Mouse (Mus musculus) cerebellum, adult 2 months (tissue): Measurements from ENCODE around the gene Smc4. TPM values are rescaled to one million over a fixed set of nuclear protein-coding genes. Genes with fewer than 3 reads are reported as not detected.

Experiments
- DNase-seq, 2 experiments: peaks; one replicate each; pipeline ENCODE4 v3.0.0; 2021
- H3K27ac ChIP-seq: fragments of 200-500 bp; 2 replicates; pipeline ENCODE4 v1.5.1; 2012; ENCODE audit warnings: low read length, control low read depth, inconsistent platforms; ENCODE audit not compliant: insufficient read depth
- H3K27me3 ChIP-seq: fragments of 200-500 bp; 2 replicates; pipeline ENCODE4 v1.6.1; 2012; ENCODE audit warnings: inconsistent platforms, mild to moderate bottlenecking, low read length, moderate library complexity; ENCODE audit not compliant: control insufficient read depth, insufficient read depth
- H3K4me1 ChIP-seq: fragments of 200-500 bp; 2 replicates; pipeline ENCODE4 v1.6.1; 2011; ENCODE audit warnings: low read length; ENCODE audit not compliant: control insufficient read depth, insufficient read depth
- H3K4me3 ChIP-seq: fragments of 200-500 bp; replicated peaks from 2 replicates; pipeline ENCODE3; 2011; ENCODE audit warnings: mild to moderate bottlenecking, low read depth, low read length, control low read depth; ENCODE audit not compliant: insufficient read depth
- CTCF ChIP-seq: fragments of 200-500 bp; IDR thresholded peaks from 2 replicates; pipeline ENCODE4 v1.5.1; 2011; ENCODE audit warnings: low read depth, mild to moderate bottlenecking, control low read depth, low read length, moderate library complexity, borderline replicate concordance; ENCODE audit not compliant: insufficient read depth
- POLR2A ChIP-seq: fragments of 200-500 bp; IDR thresholded peaks from 2 replicates; pipeline ENCODE4 v1.6.1; 2011; ENCODE audit warnings: low read length, control low read depth, borderline replicate concordance; ENCODE audit not compliant: insufficient read depth
- WGBS: fragments of 180-500 bp; shearing (Covaris S2); methylation state at CpG from one replicate; pipeline ENCODE4 v1.1.7; 2018; 5-methylcytosine and 5-hydroxymethylcytosine counted together
- polyA plus RNA-seq: library from polyadenylated mRNA; depleted of rRNA; stranded (reverse); fragments of >200 nt; gene quantifications from 2 replicates; pipeline ENCODE4 v1.2.3, GENCODE M21; 2012; rRNA removed

The Smc4 gene
- polyA plus RNA-seq: 4.5 and 4.8 TPM in 2 replicates

DNA sequence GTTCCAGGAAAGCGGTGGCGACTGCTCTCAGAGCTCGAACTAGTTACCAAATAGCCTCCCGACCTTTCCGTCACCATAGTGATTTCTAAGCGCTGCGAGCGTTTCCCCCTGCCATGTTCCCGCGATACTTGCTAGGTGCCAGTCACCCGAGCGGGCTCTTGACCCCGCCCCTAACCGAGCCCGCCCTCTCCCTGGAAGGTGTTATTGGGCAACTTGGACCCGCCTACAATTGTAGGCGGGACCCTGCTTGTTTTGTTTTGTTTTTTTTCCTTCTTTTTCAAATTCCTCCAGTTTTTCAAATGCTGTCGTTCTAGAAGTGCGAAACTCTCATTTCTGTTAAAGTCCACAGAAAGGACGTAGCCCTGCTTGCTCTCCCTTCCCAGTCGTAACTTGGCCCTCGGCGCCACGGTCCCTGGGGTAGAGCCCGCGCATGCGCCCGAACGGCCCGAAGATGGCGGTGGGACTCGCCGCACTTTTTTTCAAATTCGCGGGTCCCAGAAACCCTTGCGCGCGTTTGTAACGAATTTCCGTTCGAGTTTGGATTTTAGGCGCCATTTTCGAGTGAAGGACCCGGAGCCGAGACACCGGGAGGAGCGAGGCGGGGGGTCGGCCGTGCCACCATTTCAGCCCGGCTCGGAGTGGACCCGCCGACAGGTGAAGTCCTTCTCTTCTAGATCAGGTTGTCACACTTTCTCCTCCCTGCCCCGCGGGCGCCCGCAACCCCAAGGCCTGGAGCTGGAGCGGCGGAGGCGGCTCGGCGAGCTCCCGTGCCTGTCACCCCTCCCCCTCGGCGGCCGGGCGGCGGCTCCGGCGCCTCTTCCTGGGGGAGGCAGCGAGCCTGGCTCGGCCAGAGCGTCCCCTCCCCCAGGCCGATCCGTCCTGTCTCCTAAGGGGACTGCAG, at the start of gene Smc4, which contains the start of gene Ift80:
Gene Smc4, plus strand, starts transcription at position 302 of the 901 bp plus-strand sequence.
Gene Ift80, minus strand, starts transcription at position 134 of the 901 bp plus-strand sequence.
- under 1% methylated on average over 75 of the region's 76 CpGs for WGBS
- no peaks in the 10 kb centered on the region for H3K4me1 ChIP-seq
- DNase-seq: peak; percentile 94 to 95
- peak within 1 kb of the TSS; percentile 84 for H3K4me3 ChIP-seq
- peak within 1 kb of the TSS; percentile 30; the same call in 1 of the 2 replicates for H3K27ac ChIP-seq
- TF ChIP-seq CTCF (no peak), POLR2A (peak; percentile 43; the same call in 1 of the 2 replicates)
- no peaks in the 10 kb centered on the region for H3K27me3 ChIP-seq

DNA sequence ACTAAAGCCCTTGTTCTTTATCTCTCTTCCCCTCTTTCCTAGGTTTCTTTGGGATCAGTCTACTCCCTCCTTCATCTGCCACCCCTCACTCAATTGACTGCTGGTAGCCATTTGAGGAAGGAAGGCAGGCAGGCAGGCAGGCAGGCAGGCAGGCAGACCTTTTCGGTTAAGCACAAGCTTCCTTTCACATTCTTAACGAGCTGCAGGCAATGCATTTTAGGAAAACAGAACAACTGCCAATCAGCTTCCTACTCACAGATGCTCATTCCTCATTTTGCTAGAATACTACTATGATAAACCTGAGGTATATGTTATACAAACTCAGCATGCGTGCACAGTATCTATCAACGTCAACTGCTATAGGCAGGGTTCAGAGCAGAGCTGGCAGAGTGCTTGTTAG, 48.1 kb upstream of the Smc4 start:
- no peak for TF ChIP-seq POLR2A
- no peak for DNase-seq
- Histone ChIP-seq H3K4me3 (no peak overlapping the region), H3K27ac (no peak overlapping the region), H3K27me3 (no peaks in the 10 kb centered on the region), H3K4me1 (no peaks in the 10 kb centered on the region)
- 75% methylated on average over 4 of the region's 4 CpGs for WGBS

- DNase-seq: no peak
- H3K4me1 ChIP-seq: no peaks in the 10 kb centered on the region
- H3K27me3 ChIP-seq: no peaks in the 10 kb centered on the region
- 87% methylated on average over 3 of the region's 3 CpGs for WGBS
- TF ChIP-seq CTCF (no peak), POLR2A (no peak)
- no peak overlapping the region for H3K4me3 ChIP-seq
- H3K27ac ChIP-seq: no peak overlapping the region
Measured at GRCm38 (mm10) chr3:68957413-68957812, 47.1 kb upstream of the Smc4 start.

DNA sequence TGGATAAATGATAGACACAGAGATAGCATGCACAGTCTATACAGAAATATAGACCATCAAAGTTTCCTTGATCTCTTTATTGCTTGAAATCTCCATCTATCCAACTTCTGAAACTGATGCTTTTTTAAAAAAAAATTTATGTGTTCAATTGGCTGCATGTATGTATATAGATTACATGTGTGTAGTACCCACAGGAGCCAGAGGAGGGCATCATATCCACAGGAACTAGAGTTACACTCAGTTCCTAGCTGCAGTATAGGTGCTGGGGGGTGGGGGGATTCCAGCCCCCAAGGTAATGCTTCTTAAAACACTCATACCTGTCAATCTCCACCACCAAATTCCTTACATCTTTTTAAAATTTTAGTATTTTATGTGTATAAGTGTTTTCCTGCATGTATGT, 39.9 kb upstream of the Smc4 start:
- no peak for DNase-seq
- Histone ChIP-seq H3K27ac (no peak overlapping the region), H3K4me1 (no peaks in the 10 kb centered on the region), H3K27me3 (no peaks in the 10 kb centered on the region), H3K4me3 (no peak overlapping the region)
- TF ChIP-seq CTCF (0 out of 2 replicates have a peak, but pooled peaks have one; percentile 13), POLR2A (no peak)

DNA sequence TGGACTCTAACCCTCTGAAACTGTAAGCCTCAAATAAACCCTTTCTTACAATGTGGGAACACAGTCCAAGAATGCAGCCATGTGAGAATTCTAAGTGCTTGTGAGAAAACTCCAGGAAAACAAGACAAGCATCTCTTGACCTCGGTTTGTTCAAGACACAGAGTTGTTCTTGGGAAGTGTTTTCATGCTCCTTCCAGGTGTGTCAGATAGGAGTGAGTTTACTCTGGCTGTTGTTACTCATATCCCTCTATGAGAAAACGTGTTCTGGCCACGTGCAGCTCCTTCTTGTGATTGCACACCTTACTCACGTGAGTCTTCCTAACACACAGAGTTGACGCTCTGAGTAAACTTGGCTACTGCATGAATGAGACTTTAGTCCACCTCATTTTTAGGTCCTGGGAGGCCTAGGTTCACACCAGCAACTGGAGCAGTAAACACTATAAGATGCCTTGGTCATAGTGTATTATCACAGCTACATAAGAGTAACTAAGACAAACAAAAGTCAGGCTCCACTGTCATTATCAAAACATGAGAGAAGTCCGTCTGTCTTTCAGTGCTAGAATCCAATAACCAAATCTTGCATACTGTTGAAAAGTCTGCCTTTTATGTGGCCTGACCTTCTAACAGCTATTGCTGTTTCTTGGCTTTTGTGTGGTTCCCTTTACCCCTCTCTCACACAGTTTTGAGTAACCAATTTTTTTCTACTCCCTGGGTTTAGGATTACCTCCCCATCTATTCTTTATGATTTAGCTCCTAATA, 37.8 kb upstream of the Smc4 start:
- no peaks in the 10 kb centered on the region for H3K4me1 ChIP-seq
- no peaks in the 10 kb centered on the region for H3K27me3 ChIP-seq
- no peak for DNase-seq
- TF ChIP-seq CTCF: no peak
- TF ChIP-seq POLR2A: no peak
- 98% methylated on average over 6 of the region's 6 CpGs for WGBS
- no peak overlapping the region for H3K27ac ChIP-seq
- no peak overlapping the region for H3K4me3 ChIP-seq

GRCm38 (mm10) chr3:68967404-68967803, 37.1 kb upstream of the Smc4 start:
- TF ChIP-seq CTCF (no peak), POLR2A (no peak)
- H3K4me3 ChIP-seq: no peak overlapping the region
- no peaks in the 10 kb centered on the region for H3K27me3 ChIP-seq
- H3K4me1 ChIP-seq: no peaks in the 10 kb centered on the region
- WGBS: 96% methylated on average over 6 of the region's 6 CpGs
- DNase-seq: no peak
- no peak overlapping the region for H3K27ac ChIP-seq

DNA sequence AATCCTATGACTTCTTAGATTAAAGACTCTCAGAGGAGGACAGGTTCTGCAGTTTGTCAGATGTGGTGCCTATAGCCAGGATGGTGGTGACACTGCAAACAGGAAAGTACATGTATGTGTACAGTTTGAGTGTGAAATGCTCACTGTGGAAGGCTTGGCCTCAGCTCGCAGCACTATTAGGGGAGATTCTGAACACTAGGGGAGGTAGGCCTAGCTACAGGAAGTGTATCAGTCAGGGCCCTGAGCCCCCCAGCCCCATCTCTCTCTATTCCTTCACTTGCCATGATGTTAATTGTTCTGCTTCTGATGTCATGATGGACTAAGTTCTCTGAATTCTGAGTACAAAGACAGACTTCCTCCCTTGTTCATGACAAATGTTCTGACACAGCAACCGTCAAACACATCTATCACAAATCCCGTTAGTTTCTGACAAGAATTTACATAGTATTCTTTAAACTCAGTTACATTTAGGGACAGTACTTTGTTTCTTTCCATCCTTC, 35.4 kb upstream of the Smc4 start:
- WGBS: 92% methylated on average over 3 of the region's 3 CpGs
- H3K27me3 ChIP-seq: no peaks in the 10 kb centered on the region
- DNase-seq: no peak
- no peak overlapping the region for H3K27ac ChIP-seq
- no peak overlapping the region for H3K4me3 ChIP-seq
- H3K4me1 ChIP-seq: no peaks in the 10 kb centered on the region
- TF ChIP-seq POLR2A: no peak
- no peak for TF ChIP-seq CTCF

GRCm38 (mm10) chr3:68973574-68973973, 31.0 kb upstream of the Smc4 start:
- 85% methylated on average over 1 of the region's 1 CpGs for WGBS
- no peak overlapping the region for H3K4me3 ChIP-seq
- no peaks in the 10 kb centered on the region for H3K27me3 ChIP-seq
- TF ChIP-seq POLR2A (no peak), CTCF (no peak)
- DNase-seq: no peak
- no peak overlapping the region for H3K27ac ChIP-seq
- H3K4me1 ChIP-seq: no peaks in the 10 kb centered on the region
